Mouse (Mus musculus) ES-Bruce4 (cell line): Measurements from ENCODE around the gene Ceacam2. TPM values are rescaled to one million over a fixed set of nuclear protein-coding genes. Genes with fewer than 3 reads are reported as not detected.
"Not testable (repeated sequence)": the region's sequence is repeated elsewhere in the genome, so short reads cannot be mapped to it uniquely, and the experiment has no call there.

Experiments used
- H3K27ac ChIP-seq: 2 replicates; pipeline ENCODE4 v1.5.1; 2012; ENCODE audit warnings: low read length, inconsistent platforms; ENCODE audit not compliant: insufficient read depth
- H3K27me3 ChIP-seq: 2 replicates; pipeline ENCODE4 v1.6.1; 2012; ENCODE audit warnings: mild to moderate bottlenecking, low read length, inconsistent platforms; ENCODE audit not compliant: control insufficient read depth, poor library complexity, insufficient read depth, severe bottlenecking
- H3K36me3 ChIP-seq: 2 replicates; pipeline ENCODE4 v1.6.1; 2012; ENCODE audit warnings: inconsistent platforms, mild to moderate bottlenecking, low read length, moderate library complexity; ENCODE audit not compliant: control insufficient read depth, poor library complexity, insufficient read depth, severe bottlenecking
- H3K4me1 ChIP-seq: one replicate; pipeline ENCODE4 v1.8.1; 2011; ENCODE audit warnings: low read length; ENCODE audit not compliant: control insufficient read depth, insufficient read depth
- H3K4me3 ChIP-seq: 2 replicates; pipeline ENCODE4 v1.5.1; 2011; ENCODE audit warnings: low read depth, mild to moderate bottlenecking, low read length
- H3K9ac ChIP-seq: 2 replicates; pipeline ENCODE4 v1.6.1; 2012; ENCODE audit warnings: low read depth, mild to moderate bottlenecking, inconsistent platforms; ENCODE audit not compliant: poor library complexity, severe bottlenecking
- H3K9me3 ChIP-seq: replicated peaks from 2 replicates; pipeline ENCODE4 v1.6.1; 2012; ENCODE audit warnings: mild to moderate bottlenecking, low read length, inconsistent platforms; ENCODE audit not compliant: control insufficient read depth, poor library complexity, insufficient read depth, severe bottlenecking
- CTCF ChIP-seq: IDR thresholded peaks from one replicate; pipeline ENCODE4 v1.8.1; 2011; ENCODE audit warnings: low read depth, low read length
- EP300 ChIP-seq: IDR thresholded peaks from 2 replicates; pipeline ENCODE4 v1.6.1; 2011; ENCODE audit warnings: low read depth, low read length; ENCODE audit not compliant: insufficient read depth
- POLR2A ChIP-seq: IDR thresholded peaks from one replicate; pipeline ENCODE4 v1.8.1; 2011; ENCODE audit warnings: low read length; ENCODE audit not compliant: insufficient read depth
- polyA plus RNA-seq: library from polyadenylated mRNA; stranded (reverse); fragments of >200 nt; gene quantifications from 2 replicates; pipeline ENCODE4 v1.2.4, GENCODE M21; 2011; ENCODE audit warnings: low read depth; ENCODE audit not compliant: missing spikeins, insufficient read depth, insufficient read length

Ceacam2 gene
- not detected in 2 replicates for polyA plus RNA-seq

- not testable (repeated sequence) for H3K4me3 ChIP-seq, H3K27me3 ChIP-seq
These were observed at the start of gene Ceacam2 for GRCm38 (mm10) chr7:25539376-25539907. Gene Ceacam2 (minus strand): TSS chr7:25539857.

DNA sequence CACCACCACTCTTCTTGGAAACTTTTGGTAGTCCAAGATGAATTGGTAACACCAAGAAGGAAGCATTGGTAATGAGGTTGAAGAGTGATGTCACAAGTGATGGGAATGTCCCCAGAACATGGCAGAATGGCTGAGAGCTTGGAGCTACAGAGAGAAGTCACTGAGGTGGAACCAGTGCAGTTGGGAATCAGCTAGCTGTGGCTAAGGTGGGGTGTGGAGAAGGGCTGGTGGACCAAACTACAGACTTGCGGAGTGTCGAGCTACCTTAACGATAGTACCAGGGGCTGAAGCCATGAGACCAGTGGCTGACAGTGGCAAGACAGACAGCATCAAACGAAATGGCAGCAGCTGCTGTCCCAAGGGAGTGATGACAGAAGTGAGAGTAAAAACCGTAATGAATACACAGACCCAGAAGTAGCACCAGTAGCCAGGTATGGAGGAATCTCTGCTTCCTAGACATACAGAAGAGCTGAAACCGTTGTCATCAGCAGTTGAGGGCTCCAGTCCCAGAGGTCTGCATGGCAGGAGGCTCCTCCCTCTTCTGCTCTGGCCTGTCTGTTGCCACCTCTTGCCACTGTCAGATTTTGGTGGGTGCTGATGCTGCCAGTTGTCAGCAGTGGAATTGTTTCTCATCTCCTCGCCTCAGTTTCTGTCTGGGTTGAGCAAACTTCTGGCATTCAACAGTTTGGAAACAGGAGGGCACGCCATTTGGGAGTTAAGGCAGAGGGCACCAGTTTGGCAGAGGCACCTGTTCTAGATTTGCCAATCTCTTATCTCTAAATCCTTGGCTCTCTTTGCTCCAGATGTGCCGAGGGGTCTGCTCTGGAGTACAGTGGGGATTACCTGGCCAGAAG is 45.9 kb upstream of the Ceacam2 start:
- Histone ChIP-seq H3K27me3 (no peaks in the 10 kb centered on the region), H3K4me3 (no peak overlapping the region), H3K4me1 (no peaks in the 10 kb centered on the region), H3K9ac (no peak overlapping the region), H3K27ac (no peak overlapping the region), H3K9me3 (no peaks in the 10 kb centered on the region), H3K36me3 (no peaks in the 10 kb centered on the region)
- TF ChIP-seq POLR2A: no peak
- no peak for TF ChIP-seq EP300
- TF ChIP-seq CTCF: no peak

More at GRCm38 (mm10) chr7:25539376-25539907, at the start of gene Ceacam2:
- H3K4me1 ChIP-seq, H3K27ac ChIP-seq, H3K9ac ChIP-seq, H3K36me3 ChIP-seq: not testable (repeated sequence)
- peaks cover 31% of the 10 kb centered on the region for H3K9me3 ChIP-seq

GRCm38 (mm10) chr7:25584651-25585050 is 45.0 kb upstream of the Ceacam2 start:
- H3K4me1 ChIP-seq: no peaks in the 10 kb centered on the region
- no peak overlapping the region for H3K9ac ChIP-seq
- no peaks in the 10 kb centered on the region for H3K9me3 ChIP-seq
- H3K27me3 ChIP-seq: no peaks in the 10 kb centered on the region
- TF ChIP-seq CTCF (no peak), POLR2A (no peak), EP300 (no peak)
- H3K36me3 ChIP-seq: no peaks in the 10 kb centered on the region
- H3K4me3 ChIP-seq: no peak overlapping the region
- H3K27ac ChIP-seq: no peak overlapping the region

GRCm38 (mm10) chr7:25582301-25582810 is 42.7 kb upstream of the Ceacam2 start:
- H3K36me3 ChIP-seq: no peaks in the 10 kb centered on the region
- H3K9ac ChIP-seq: no peak overlapping the region
- H3K4me1 ChIP-seq: no peaks in the 10 kb centered on the region
- no peak overlapping the region for H3K4me3 ChIP-seq
- no peaks in the 10 kb centered on the region for H3K27me3 ChIP-seq
- 0 out of 2 replicates have a peak, but pooled peaks cover 2% of the 10 kb centered on the region for H3K9me3 ChIP-seq
- TF ChIP-seq EP300: no peak
- TF ChIP-seq CTCF: no peak
- TF ChIP-seq POLR2A: no peak
- H3K27ac ChIP-seq: no peak overlapping the region

DNA sequence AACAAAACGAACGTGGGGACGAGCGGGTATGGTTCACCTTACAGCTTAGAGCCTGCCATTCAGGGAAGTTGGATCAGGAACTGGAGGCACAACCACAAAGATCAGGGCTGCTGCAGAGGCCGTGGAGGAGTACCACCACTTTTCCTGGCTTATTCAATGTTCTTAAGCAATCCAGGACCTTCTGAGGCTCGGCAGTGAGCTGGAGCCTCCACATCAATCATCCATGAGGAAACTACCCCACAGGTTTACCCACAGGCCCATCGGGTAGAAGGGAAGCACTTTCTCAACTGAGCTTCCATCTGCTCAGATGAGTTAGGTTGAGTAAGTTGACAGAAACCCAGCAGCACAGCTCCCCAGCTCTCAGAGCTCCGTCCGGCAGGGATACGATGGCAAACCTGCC is 39.8 kb upstream of the Ceacam2 start:
- H3K27me3 ChIP-seq: no peaks in the 10 kb centered on the region
- TF ChIP-seq CTCF: no peak
- no peak for TF ChIP-seq EP300
- TF ChIP-seq POLR2A: no peak
- no peak overlapping the region for H3K4me3 ChIP-seq
- H3K27ac ChIP-seq: no peak overlapping the region
- no peaks in the 10 kb centered on the region for H3K36me3 ChIP-seq
- no peak overlapping the region for H3K9ac ChIP-seq
- 0 out of 2 replicates have a peak, but pooled peaks cover 2% of the 10 kb centered on the region for H3K9me3 ChIP-seq
- H3K4me1 ChIP-seq: peaks cover 4% of the 10 kb centered on the region

- not testable (repeated sequence) for H3K27me3 ChIP-seq, H3K27ac ChIP-seq, H3K4me1 ChIP-seq, H3K4me3 ChIP-seq, H3K36me3 ChIP-seq, H3K9ac ChIP-seq, H3K9me3 ChIP-seq
These were observed 37.3 kb upstream of the Ceacam2 start for GRCm38 (mm10) chr7:25576793-25577437.

DNA sequence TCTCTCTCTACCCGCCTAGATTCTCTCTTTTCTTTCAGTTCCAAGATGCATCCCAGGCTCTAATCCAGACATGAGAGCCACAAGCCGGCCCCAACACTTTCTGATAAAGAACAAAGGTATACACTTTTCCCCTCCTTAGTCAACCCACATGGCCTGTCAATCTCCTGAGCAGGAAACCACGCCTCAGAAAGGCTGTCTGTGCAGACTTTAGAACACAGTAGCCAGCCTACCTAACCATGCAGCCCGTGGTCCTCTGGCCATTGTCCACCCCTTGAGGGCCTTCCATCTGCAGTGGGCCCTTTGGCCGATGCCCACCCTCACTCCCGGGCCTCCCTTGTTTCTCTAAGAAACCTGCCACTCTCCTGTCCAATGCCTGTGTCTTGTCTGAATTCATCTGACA is 36.7 kb upstream of the Ceacam2 start:
- not testable (repeated sequence) for H3K36me3 ChIP-seq, H3K4me3 ChIP-seq, H3K9me3 ChIP-seq, H3K9ac ChIP-seq, H3K4me1 ChIP-seq, H3K27ac ChIP-seq, H3K27me3 ChIP-seq
